Mouse (Mus musculus) c-Kit-positive CD71-positive TER-119-negative erythroid progenitor cells, embryonic 14.5 days (primary cell): Measurements from ENCODE around the gene Rnf44.

Experiments used
- DNase-seq: peaks from one replicate; pipeline ENCODE4 v3.0.0-alpha.2; 2013; ENCODE audit warnings: low read depth

Gene Rnf44

GRCm38 (mm10) chr13:54686139-54687053 lies 7.3 kb downstream of the Rnf44 start:
- no peak for DNase-seq

GRCm38 (mm10) chr13:54685174-54685573 lies 8.5 kb downstream of the Rnf44 start:
- DNase-seq, result no peak

GRCm38 (mm10) chr13:54684140-54684896 lies 9.4 kb downstream of the Rnf44 start:
- DNase-seq, result no peak

GRCm38 (mm10) chr13:54683301-54683700 lies 10.4 kb downstream of the Rnf44 start:
- DNase-seq, result no peak

- DNase-seq, result no peak
Measured at GRCm38 (mm10) chr13:54681291-54681690, 12.4 kb downstream of the Rnf44 start.

GRCm38 (mm10) chr13:54680184-54680853 lies 13.4 kb downstream of the Rnf44 start:
- peak; percentile 75 for DNase-seq

- no peak for DNase-seq
Measured at GRCm38 (mm10) chr13:54678263-54678662, 15.4 kb downstream of the Rnf44 start.

- no peak for DNase-seq
Measured at GRCm38 (mm10) chr13:54675895-54676590, 17.7 kb downstream of the Rnf44 start.

- no peak for DNase-seq
Measured at GRCm38 (mm10) chr13:54670491-54670890, 23.2 kb downstream of the Rnf44 start.

- no peak for DNase-seq
Measured at GRCm38 (mm10) chr13:54665062-54665461, 28.6 kb downstream of the Rnf44 start.

- DNase-seq, result no peak
Measured at GRCm38 (mm10) chr13:54664509-54664908, 29.2 kb downstream of the Rnf44 start.

- DNase-seq, result no peak
Measured at GRCm38 (mm10) chr13:54663999-54664398, 29.7 kb downstream of the Rnf44 start.

GRCm38 (mm10) chr13:54661358-54661757 lies 32.3 kb downstream of the Rnf44 start:
- no peak for DNase-seq

GRCm38 (mm10) chr13:54660877-54661276 lies 32.8 kb downstream of the Rnf44 start:
- no peak for DNase-seq

GRCm38 (mm10) chr13:54650461-54650860 lies 43.2 kb downstream of the Rnf44 start:
- DNase-seq, result no peak

- no peak for DNase-seq
Measured at GRCm38 (mm10) chr13:54635011-54635410, 58.7 kb downstream of the Rnf44 start.

GRCm38 (mm10) chr13:54632731-54633277 lies 60.9 kb downstream of the Rnf44 start:
- no peak for DNase-seq
